Mouse (Mus musculus): ENCODE results near the gene Fam20a. TPM values are rescaled to one million over a fixed set of nuclear protein-coding genes. Genes with fewer than 3 reads are reported as not detected.
"Not testable (repeated sequence)": the region's sequence is repeated elsewhere in the genome, so short reads cannot be mapped to it uniquely, and the experiment has no call there.

Fam20a gene
- polyA plus RNA-seq, 2 experiments, result 3.0 to 3.8 TPM

GRCm38 (mm10) chr11:109668115-109668725 is 53.9 kb downstream of the Fam20a start:
- DNase-seq (ENCODE audit: low read depth in 3 of 3, low spot score in 3 of 3) (no peak), ATAC-seq (ENCODE audit: insufficient read depth) (no peak)
- Histone ChIP-seq H3K36me3 (replicated peaks; ENCODE audit: control insufficient read depth, insufficient read depth, low read depth) (peaks cover 58% of the 10 kb centered on the region), H3K27me3 (ENCODE audit: control insufficient read depth, insufficient read depth, low read length) (no peaks in the 10 kb centered on the region), H3K4me1 (replicated peaks; ENCODE audit: control insufficient read depth in 2 of 2, insufficient read depth in 2 of 2, low read length in 1 of 2) (no peaks in the 10 kb centered on the region), H3K4me2 (ENCODE audit: low read depth) (no peak overlapping the region), H3K4me3 (ENCODE audit: insufficient read depth in 1 of 2, low read depth in 2 of 2, low read length in 2 of 2) (no peak overlapping the region), H3K9ac (replicated peaks) (no peak overlapping the region), H3K9me3 (ENCODE audit: control insufficient read depth, low read length) (no peaks in the 10 kb centered on the region), H3K27ac (no peak overlapping the region)
- WGBS (ENCODE audit: insufficient replicate concordance), result 69% methylated on average over 8 of the region's 8 CpGs
- TF ChIP-seq EP300 (IDR thresholded peaks at IDR 0.05; ENCODE audit: low read depth), result no peak
- TF ChIP-seq CTCF (IDR thresholded peaks at IDR 0.05; ENCODE audit: low read depth), result no peak

GRCm38 (mm10) chr11:109667371-109667770 is 54.7 kb downstream of the Fam20a start:
- Histone ChIP-seq H3K27me3 (ENCODE audit: control insufficient read depth, insufficient read depth, low read length) (no peaks in the 10 kb centered on the region), H3K27ac (no peak overlapping the region), H3K36me3 (replicated peaks; ENCODE audit: control insufficient read depth, insufficient read depth, low read depth) (peaks cover 65% of the 10 kb centered on the region), H3K9ac (replicated peaks) (no peak overlapping the region), H3K9me3 (ENCODE audit: control insufficient read depth, low read length) (no peaks in the 10 kb centered on the region), H3K4me2 (ENCODE audit: low read depth) (no peak overlapping the region), H3K4me1 (replicated peaks; ENCODE audit: control insufficient read depth in 2 of 2, insufficient read depth in 2 of 2, low read length in 1 of 2) (no peaks in the 10 kb centered on the region), H3K4me3 (ENCODE audit: insufficient read depth in 1 of 2, low read depth in 2 of 2, low read length in 2 of 2) (no peak overlapping the region)
- 88% methylated on average over 19 of the region's 19 CpGs for WGBS (ENCODE audit: insufficient replicate concordance)
- TF ChIP-seq CTCF (IDR thresholded peaks at IDR 0.05; ENCODE audit: low read depth) (no peak), EP300 (IDR thresholded peaks at IDR 0.05; ENCODE audit: low read depth) (no peak)
- no peak for DNase-seq (ENCODE audit: low read depth in 3 of 3, low spot score in 3 of 3)
- ATAC-seq (ENCODE audit: insufficient read depth), result no peak

GRCm38 (mm10) chr11:109666411-109666810 is 55.7 kb downstream of the Fam20a start:
- no peak overlapping the region for H3K9ac ChIP-seq (replicated peaks)
- no peak overlapping the region for H3K4me2 ChIP-seq (ENCODE audit: low read depth)
- H3K27ac ChIP-seq, result no peak overlapping the region
- DNase-seq (ENCODE audit: low read depth in 3 of 3, low spot score in 3 of 3), result no peak
- no peak for ATAC-seq (ENCODE audit: insufficient read depth)
- TF ChIP-seq CTCF (IDR thresholded peaks at IDR 0.05; ENCODE audit: low read depth) (no peak), EP300 (IDR thresholded peaks at IDR 0.05; ENCODE audit: low read depth) (no peak)
- H3K9me3 ChIP-seq (ENCODE audit: control insufficient read depth, low read length), result no peaks in the 10 kb centered on the region
- H3K4me3 ChIP-seq (ENCODE audit: insufficient read depth in 1 of 2, low read depth in 2 of 2, low read length in 2 of 2), result no peak overlapping the region
- H3K36me3 ChIP-seq (replicated peaks; ENCODE audit: control insufficient read depth, insufficient read depth, low read depth), result peaks cover 65% of the 10 kb centered on the region
- WGBS (ENCODE audit: insufficient replicate concordance), result 90% methylated on average over 13 of the region's 13 CpGs
- no peaks in the 10 kb centered on the region for H3K27me3 ChIP-seq (ENCODE audit: control insufficient read depth, insufficient read depth, low read length)
- no peaks in the 10 kb centered on the region for H3K4me1 ChIP-seq (replicated peaks; ENCODE audit: control insufficient read depth in 2 of 2, insufficient read depth in 2 of 2, low read length in 1 of 2)

GRCm38 (mm10) chr11:109665424-109665823 is 56.7 kb downstream of the Fam20a start:
- Histone ChIP-seq H3K36me3 (replicated peaks; ENCODE audit: control insufficient read depth, insufficient read depth, low read depth) (peaks cover 74% of the 10 kb centered on the region), H3K4me1 (replicated peaks; ENCODE audit: control insufficient read depth in 2 of 2, insufficient read depth in 2 of 2, low read length in 1 of 2) (no peaks in the 10 kb centered on the region), H3K4me3 (ENCODE audit: insufficient read depth in 1 of 2, low read depth in 2 of 2, low read length in 2 of 2) (no peak overlapping the region), H3K9me3 (ENCODE audit: control insufficient read depth, low read length) (no peaks in the 10 kb centered on the region), H3K27ac (no peak overlapping the region), H3K9ac (replicated peaks) (no peak overlapping the region), H3K4me2 (ENCODE audit: low read depth) (no peak overlapping the region), H3K27me3 (ENCODE audit: control insufficient read depth, insufficient read depth, low read length) (no peaks in the 10 kb centered on the region)
- 78% methylated on average over 6 of the region's 6 CpGs for WGBS (ENCODE audit: insufficient replicate concordance)
- no peak for DNase-seq (ENCODE audit: low read depth in 3 of 3, low spot score in 3 of 3)
- no peak for ATAC-seq (ENCODE audit: insufficient read depth)
- no peak for TF ChIP-seq EP300 (IDR thresholded peaks at IDR 0.05; ENCODE audit: low read depth)
- TF ChIP-seq CTCF (IDR thresholded peaks at IDR 0.05; ENCODE audit: low read depth), result no peak

GRCm38 (mm10) chr11:109664293-109664692 is 57.8 kb downstream of the Fam20a start:
- Histone ChIP-seq H3K9ac (replicated peaks) (no peak overlapping the region), H3K4me2 (ENCODE audit: low read depth) (no peak overlapping the region), H3K27me3 (ENCODE audit: control insufficient read depth, insufficient read depth, low read length) (no peaks in the 10 kb centered on the region), H3K4me1 (replicated peaks; ENCODE audit: control insufficient read depth in 2 of 2, insufficient read depth in 2 of 2, low read length in 1 of 2) (no peaks in the 10 kb centered on the region), H3K9me3 (ENCODE audit: control insufficient read depth, low read length) (no peaks in the 10 kb centered on the region), H3K36me3 (replicated peaks; ENCODE audit: control insufficient read depth, insufficient read depth, low read depth) (peaks cover 76% of the 10 kb centered on the region), H3K27ac (no peak overlapping the region), H3K4me3 (ENCODE audit: insufficient read depth in 1 of 2, low read depth in 2 of 2, low read length in 2 of 2) (no peak overlapping the region)
- whole genome bisulfite sequencing (ENCODE audit: insufficient replicate concordance), result 84% methylated on average over 13 of the region's 13 CpGs
- no peak for DNase-seq (ENCODE audit: low read depth in 3 of 3, low spot score in 3 of 3)
- ATAC-seq (ENCODE audit: insufficient read depth), result no peak
- TF ChIP-seq CTCF (IDR thresholded peaks at IDR 0.05; ENCODE audit: low read depth), result no peak
- no peak for TF ChIP-seq EP300 (IDR thresholded peaks at IDR 0.05; ENCODE audit: low read depth)

GRCm38 (mm10) chr11:109660526-109660925 is 61.6 kb downstream of the Fam20a start:
- not testable (repeated sequence) for H3K27ac ChIP-seq; H3K4me2 ChIP-seq (ENCODE audit: low read depth); ATAC-seq (ENCODE audit: insufficient read depth); H3K9ac ChIP-seq (replicated peaks); H3K27me3 ChIP-seq (ENCODE audit: control insufficient read depth, insufficient read depth, low read length); H3K4me3 ChIP-seq (ENCODE audit: insufficient read depth in 1 of 2, low read depth in 2 of 2, low read length in 2 of 2); H3K9me3 ChIP-seq (ENCODE audit: control insufficient read depth, low read length); DNase-seq (ENCODE audit: low read depth in 3 of 3, low spot score in 3 of 3)
- H3K36me3 ChIP-seq (replicated peaks; ENCODE audit: control insufficient read depth, insufficient read depth, low read depth), result peaks cover 51% of the 10 kb centered on the region
- H3K4me1 ChIP-seq (replicated peaks; ENCODE audit: control insufficient read depth in 2 of 2, insufficient read depth in 2 of 2, low read length in 1 of 2), result peaks cover 11 to 12% of the 10 kb centered on the region in 2 experiments
- WGBS (ENCODE audit: insufficient replicate concordance), result 90% methylated on average over 8 of the region's 8 CpGs

Data from liver, embryonic 14.5 days (tissue).